Mouse (Mus musculus) brain, embryonic 14.5 days (tissue): ENCODE data around the gene Bicc1. TPM values are rescaled to one million over a fixed set of nuclear protein-coding genes. Genes with fewer than 3 reads are reported as not detected.

Source experiments
- DNase-seq: peaks from one replicate; pipeline ENCODE4 v3.0.0-alpha.2; 2011; ENCODE audit warnings: low read depth
- CTCF ChIP-seq: fragments of 200-500 bp; IDR thresholded peaks from 2 replicates; pipeline ENCODE4 v1.5.1; 2012; ENCODE audit warnings: inconsistent platforms, mild to moderate bottlenecking, moderate library complexity, borderline replicate concordance; ENCODE audit not compliant: insufficient read depth, insufficient read length; ENCODE audit errors: extremely low read depth
- POLR2A ChIP-seq: fragments of 200-500 bp; IDR thresholded peaks from 2 replicates; pipeline ENCODE4 v1.6.1; 2012; ENCODE audit warnings: mild to moderate bottlenecking, inconsistent platforms, borderline replicate concordance; ENCODE audit not compliant: poor library complexity, insufficient read depth, insufficient read length, severe bottlenecking; ENCODE audit errors: extremely low read depth
- polyA plus RNA-seq: library from polyadenylated mRNA; depleted of rRNA; stranded (reverse); fragments of >200 nt; gene quantifications from 2 replicates; pipeline ENCODE4 v1.2.3, GENCODE M21; 2012

Gene Bicc1
- polyA plus RNA-seq, 1 experiment = 6.9 TPM

GRCm38 (mm10) chr10:71025131-71025894, 134.2 kb downstream of the Bicc1 start:
- TF ChIP-seq POLR2A = no peak
- TF ChIP-seq CTCF = no peak
- DNase-seq = no peak

DNA sequence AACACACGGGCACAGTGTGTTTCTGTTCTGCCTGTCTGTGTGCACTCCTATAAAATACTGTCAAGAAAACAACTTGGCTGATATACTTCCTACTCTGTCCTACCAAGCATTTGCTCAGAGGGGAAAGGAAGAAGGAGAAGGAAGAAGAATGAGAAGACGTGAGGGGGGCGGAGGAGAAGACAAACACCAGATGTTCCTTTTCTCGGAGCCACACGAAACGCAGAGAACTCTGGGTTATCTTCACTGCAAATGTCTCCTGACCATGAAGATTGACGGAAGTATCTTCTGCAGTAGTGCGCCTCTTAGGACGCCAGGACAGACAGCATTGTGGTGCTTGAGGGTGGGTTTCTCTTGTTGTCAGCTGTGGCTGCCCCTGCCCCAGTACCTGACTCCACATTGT, 134.8 kb downstream of the Bicc1 start:
- no peak for DNase-seq
- TF ChIP-seq POLR2A = no peak
- no peak for TF ChIP-seq CTCF

DNA sequence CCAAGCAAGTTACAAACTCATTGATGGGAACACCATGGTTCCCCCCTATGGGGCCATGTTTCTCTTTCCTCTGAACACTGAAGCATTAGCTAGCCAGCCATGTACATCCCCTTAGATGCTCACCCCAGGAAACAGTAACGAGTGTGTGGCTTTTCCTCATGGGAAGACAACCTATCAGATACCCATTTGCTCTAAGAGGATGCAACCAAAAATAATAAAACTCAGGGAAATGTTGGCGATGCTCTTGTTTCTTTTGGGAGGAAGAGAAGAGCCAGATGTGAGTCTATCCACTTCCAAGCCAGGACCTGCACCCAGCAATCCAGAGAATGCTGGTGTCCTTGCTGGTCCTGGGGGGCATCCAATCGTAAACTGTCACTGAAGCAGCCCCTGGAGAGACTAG, 136.0 kb downstream of the Bicc1 start:
- DNase-seq = no peak
- TF ChIP-seq CTCF (no peak), POLR2A (no peak)

- no peak for DNase-seq
- TF ChIP-seq POLR2A (no peak), CTCF (no peak)
These were observed 139.0 kb downstream of the Bicc1 start for GRCm38 (mm10) chr10:71020459-71020858.

DNA sequence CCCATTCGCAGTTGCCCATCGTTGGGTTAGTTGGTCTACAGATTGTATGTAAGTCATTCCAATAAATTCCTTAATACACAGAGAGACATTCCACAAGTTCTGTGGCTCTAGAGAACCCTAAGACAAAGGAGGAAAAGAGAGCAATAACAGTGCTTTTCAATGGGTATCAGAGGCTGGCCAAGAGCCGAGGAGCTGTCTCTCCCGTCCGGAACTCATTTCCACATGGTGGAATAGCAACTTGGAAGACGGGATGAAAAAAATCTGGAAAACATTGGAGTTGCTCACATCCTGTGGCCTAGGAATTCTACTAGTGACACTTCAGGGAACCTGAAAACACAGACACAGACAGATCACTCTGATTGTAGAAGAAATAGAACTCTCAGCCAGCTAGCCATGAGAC, 139.7 kb downstream of the Bicc1 start:
- TF ChIP-seq POLR2A = no peak
- TF ChIP-seq CTCF = no peak
- DNase-seq = no peak

GRCm38 (mm10) chr10:71009771-71010496, 149.6 kb downstream of the Bicc1 start:
- DNase-seq = no peak
- no peak for TF ChIP-seq CTCF
- no peak for TF ChIP-seq POLR2A

DNA sequence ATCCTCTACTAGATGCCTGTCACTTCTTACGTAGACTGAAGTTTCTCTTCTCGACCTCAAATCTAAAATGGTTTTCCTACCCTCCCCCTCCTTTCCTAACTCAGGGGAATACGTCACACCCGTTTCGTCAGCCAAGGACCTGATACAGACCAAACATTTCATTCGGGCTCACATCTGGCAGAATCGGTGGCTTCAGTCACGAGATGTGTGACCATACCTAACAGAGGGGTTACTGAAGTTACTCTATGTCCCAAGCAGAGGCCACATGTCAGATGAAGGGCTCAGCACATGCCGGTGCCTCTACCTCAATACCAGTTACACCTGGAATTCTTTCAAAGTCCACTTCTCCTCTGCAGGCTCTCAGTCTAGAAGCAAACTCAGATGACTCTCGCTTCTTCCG, 150.8 kb downstream of the Bicc1 start:
- no peak for DNase-seq
- TF ChIP-seq POLR2A (no peak), CTCF (no peak)

DNA sequence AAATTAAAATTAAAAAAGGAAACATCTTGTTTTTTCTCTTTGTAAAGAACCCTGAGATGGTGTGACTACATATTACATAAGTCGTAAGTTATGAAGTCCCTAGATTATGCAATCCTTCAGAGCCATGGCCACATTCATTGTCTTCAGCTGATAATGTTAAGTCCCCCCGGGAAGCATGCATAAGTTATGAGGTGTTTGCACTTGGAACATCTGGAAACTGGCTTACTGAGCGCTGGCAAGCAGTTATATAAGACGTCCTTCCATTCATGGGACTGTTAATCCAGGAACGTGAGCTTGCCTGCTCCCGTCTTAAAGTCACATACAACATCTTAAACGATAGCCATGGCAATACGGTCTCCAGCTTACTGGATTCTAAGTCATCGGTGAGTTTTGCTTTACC, 151.5 kb downstream of the Bicc1 start:
- peak; percentile 14 for DNase-seq
- TF ChIP-seq POLR2A = no peak
- no peak for TF ChIP-seq CTCF

DNA sequence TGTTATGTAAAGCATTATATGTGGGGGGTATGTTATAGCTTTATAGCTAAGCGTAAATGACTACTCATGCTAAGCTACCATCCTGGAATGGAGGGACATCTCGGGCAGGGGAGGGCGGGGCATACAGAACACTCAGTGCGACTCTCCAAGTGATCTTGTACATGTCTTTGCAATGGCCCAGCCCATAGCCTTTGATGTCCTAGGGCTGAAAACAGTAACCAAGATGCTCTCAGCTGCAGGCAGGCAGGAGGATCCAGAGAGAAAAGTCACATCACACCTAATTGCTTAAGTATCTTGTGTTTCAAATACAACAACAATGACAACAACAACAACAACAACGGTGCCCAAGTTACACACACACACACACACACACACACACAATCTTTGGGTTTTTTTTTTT, 152.0 kb downstream of the Bicc1 start:
- no peak for TF ChIP-seq CTCF
- no peak for TF ChIP-seq POLR2A
- DNase-seq = no peak

- TF ChIP-seq POLR2A (no peak), CTCF (no peak)
- DNase-seq = no peak
These were observed 152.5 kb downstream of the Bicc1 start for GRCm38 (mm10) chr10:71007001-71007400.

DNA sequence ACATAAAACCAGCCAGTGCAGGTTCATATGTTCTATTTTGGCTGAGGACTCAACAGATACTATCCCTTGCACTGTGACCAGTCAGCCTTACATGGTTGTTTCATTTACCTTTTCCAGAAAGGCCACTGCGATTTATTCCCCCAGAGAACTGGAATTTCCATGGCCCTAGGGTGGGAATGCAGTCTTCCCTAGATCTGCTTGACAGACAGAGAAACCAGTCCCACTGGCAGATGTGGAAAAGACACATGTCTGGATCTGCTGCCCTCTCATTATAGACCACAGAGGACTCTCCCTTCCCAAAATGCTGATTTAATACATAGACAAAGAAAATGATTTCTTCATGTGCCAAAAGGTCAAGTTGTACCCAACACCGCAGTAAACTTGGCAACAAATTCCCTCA, 156.6 kb downstream of the Bicc1 start:
- TF ChIP-seq POLR2A = no peak
- TF ChIP-seq CTCF = no peak
- no peak for DNase-seq

DNA sequence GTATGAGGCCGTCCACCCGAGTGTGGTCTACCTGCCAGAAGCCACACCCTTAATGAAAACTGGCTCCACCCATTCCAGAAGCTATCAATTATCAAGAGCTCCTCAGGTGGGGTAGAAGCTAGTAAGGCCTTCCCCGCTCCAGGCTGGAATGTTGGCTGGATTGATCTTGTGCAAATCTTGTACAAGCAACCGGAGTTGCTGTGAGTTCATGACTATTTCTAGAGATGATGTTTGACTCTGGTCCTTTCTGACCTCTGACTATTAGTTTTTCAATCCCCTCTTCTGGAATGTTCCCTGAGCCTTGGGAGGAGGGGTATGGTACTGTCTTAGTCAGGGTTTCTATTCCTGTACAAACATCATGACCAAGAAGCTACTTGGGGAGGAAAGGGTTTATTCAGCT, 157.3 kb downstream of the Bicc1 start:
- no peak for DNase-seq
- TF ChIP-seq POLR2A = no peak
- no peak for TF ChIP-seq CTCF
